Mouse (Mus musculus): ENCODE measurements at regions not wholly inside any gene's neighbourhood (a gene's known extent, or its start where the extent isn't known, plus 50 kb on each side); places are given as distances from the start of the nearest gene placed in this dataset.

DNA sequence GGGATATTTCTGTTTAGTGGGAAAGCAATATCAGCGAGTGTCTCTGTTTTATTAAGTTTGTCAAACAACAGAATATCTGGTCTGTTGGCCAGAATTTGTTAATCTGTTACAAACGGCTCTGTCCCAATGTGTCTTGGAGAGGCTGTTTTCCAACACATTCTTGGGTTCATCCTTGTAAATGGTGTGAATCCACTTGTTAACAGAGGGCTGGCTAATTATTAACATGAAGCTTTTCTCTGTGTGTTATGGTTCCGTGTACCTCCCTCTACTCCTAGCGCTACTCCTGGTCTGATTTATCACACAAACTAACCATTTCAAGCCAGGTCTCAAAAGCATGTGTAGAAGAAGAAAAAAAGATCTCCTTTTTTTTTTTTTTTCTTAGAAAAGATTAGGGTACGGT lies 60.4 kb downstream of the Pou3f3 start:
- no peak for DNase-seq (ENCODE audit: low spot score in 2 of 2)

DNA sequence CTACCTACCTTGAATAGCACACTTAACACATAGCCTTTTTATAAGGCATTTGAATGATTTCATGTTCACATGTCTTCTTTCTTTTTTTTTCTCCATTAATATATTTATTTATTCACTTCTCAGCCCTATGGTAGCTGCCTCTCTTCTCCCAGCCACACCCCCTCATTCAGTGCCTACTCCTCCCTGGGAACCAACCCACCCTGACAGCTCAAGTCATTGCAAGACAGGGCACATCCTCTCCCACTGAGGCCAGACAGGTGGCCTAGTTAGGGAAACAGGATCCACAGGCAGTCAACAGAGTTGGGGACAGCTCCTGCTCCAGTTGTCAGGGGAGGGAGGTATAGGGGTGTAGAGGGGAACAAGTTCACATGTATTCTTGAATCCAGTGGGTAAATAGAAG lies 60.9 kb downstream of the Pou3f3 start:
- no peak for DNase-seq (ENCODE audit: low spot score in 2 of 2)

DNA sequence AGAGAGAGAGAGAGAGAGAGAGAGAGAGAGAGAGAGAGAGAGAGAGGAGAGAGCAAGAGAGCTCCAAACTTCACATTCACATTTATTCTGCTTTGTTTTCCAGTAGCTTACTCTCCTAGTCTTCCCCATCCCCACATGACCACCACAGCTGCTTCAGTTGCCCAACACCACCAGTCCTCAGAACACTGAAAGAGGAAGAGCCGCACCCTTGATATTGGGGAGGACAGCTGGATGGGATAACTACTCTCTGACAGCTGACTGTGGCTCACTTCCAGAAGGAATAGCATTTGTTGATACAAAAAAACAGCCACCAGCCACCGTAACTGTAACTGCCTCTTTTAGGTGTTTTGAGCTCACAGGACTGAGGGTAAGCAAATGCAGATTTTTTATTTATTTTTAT lies 67.9 kb downstream of the Pou3f3 start:
- no peak for DNase-seq (ENCODE audit: low spot score in 2 of 2)

DNA sequence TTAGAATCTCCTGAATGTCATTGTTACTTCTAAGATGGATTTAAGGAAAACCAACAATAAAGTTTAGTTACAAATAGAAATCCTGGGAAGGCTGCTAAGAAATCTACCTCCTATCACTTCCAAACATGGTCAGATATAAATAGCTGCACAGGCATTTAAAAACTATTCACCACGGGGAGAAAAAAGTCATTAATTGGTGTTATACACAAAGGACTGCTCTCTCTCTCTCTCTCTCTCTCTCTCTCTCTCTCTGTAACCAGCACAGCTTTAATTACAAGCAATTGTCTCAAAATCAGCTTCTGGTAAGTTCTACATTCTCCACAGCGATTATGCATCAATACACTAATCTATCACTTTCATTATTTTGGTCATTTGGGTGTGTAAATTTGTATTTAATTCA lies 68.5 kb downstream of the Pou3f3 start:
- DNase-seq (ENCODE audit: low spot score in 2 of 2), result no peak

DNA sequence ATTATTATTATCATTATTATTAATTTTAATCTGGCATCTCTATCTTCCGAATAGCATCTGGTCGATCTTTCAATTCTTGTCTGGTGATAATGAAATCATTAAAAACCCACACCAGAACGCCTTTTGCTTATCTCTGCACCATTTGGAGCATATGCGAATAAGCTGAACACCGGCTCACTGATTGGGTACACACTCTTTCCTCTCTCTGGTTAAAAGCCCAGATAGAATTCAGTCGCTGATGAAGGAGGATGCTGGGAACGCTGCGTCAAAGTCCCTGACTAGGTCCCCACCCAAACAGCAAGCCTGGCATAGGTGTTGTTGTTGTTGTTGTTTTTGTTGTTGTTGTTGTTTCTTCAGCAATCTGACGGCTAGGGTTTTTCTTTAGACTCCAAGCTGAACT lies 74.5 kb downstream of the Pou3f3 start:
- no peak for DNase-seq (ENCODE audit: low spot score in 2 of 2)

DNA sequence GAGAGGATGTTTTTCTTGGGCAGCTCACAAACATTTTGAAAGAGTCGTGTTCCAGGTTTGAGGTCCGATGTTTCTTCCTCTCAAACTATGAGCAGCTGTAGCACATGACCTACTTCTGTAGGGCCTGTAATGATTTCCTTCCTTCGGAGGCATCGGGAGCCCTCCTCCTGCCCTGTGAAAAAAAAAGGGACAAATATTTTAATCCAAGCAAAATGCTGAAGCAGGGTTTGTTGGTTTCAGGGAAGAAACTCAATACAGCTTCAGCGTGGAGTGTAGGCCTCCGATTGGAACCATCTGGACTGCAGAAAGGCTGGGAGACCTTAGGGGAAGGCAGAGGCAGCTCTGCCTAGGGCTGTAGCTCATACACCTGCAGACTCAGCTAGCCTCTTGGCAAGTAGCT lies 76.4 kb downstream of the Pou3f3 start:
- no peak for DNase-seq (ENCODE audit: low spot score in 2 of 2)

DNA sequence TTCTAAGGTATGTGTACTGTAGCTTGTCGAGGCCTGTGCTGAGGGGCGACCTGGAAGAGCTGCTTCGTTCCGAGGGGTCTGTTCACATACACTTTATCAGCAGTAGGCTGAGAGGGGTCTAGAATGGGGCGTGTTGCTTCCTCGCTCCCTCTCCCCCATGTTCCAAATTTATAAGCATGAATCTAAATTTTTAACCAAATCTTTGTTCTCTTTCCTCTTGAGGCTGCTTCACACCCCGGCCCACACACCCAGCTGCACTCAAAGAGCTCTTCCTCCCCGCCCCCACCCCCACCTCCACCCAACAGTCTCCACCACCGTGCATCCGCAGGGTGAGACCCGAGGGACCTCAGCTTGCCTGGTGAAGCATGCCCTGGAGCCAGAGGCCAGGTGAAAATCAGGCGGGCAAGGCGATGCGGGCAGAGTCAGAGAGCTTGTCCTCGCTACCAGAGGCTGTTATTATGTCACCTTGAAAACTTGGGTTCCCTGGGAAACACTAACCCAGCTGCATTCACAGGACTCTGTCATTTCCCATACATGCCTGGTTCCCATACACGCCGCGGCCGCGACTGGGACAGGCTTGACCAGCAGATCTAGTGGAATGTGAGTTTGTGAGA lies 77.1 kb upstream of the Mrps9 start:
- no peak for DNase-seq (ENCODE audit: low spot score in 2 of 2)

DNA sequence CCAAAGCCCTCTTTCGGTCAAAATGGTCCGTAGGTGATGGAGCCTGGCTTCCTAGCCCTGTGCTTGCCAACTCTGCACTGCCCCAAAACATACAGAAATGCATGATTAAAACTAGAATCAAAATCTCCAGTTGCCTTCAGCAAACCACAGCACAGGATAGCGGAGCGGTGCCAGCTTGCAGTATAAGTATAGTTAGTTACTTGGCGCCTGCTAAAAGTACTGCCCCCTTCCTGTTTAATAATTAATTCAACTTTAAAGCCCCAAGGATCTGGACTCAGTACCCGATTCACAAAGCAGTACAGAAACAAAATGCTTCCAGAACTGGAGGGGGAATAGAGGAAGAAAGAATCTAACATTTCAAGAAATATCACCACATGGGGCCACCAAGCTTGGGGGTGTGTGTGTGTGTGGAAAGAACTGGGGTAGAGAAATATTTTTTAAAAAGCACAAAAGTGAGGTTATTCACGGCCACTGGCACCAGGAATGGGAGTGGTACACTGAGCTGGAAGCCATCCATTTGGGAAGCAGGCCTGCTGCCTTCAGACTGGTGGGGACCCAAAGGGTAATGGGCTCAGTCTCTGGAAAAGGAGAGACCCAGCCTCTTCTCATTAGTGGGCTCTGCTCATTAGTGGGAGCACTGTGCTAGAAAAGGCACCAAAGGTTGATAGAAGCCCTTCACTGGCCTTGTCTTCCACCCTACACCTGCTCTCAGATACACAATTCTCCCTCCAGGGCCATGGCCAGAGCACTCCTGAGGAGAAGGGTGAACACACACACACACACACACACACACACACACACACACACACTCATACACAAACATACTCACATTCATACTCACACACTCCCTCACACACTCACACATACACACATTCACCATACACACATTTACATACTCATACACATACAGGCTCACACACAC lies 75.8 kb upstream of the Mrps9 start:
- peak in 1 of 2 experiments; percentile 43 for DNase-seq (ENCODE audit: low spot score in 2 of 2)

DNA sequence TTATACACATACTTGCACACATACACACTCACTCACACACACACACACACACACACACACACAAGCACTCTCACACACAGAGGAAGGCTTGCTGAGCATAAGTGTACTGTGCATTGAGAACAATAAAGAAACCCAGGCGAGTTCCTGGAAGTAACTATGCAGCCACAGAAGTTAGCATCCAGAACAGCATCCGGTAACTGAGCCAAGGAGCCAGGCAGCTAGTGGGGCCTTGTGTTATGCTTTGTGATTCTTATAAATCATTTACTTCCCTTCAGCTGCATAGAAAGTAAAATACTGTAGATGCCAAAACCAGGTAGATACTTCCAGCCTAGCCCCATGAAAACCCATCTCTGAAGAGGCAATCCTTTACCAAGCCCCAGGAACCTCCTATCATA lies 75.1 kb upstream of the Mrps9 start:
- DNase-seq (ENCODE audit: low spot score in 2 of 2), result no peak

DNA sequence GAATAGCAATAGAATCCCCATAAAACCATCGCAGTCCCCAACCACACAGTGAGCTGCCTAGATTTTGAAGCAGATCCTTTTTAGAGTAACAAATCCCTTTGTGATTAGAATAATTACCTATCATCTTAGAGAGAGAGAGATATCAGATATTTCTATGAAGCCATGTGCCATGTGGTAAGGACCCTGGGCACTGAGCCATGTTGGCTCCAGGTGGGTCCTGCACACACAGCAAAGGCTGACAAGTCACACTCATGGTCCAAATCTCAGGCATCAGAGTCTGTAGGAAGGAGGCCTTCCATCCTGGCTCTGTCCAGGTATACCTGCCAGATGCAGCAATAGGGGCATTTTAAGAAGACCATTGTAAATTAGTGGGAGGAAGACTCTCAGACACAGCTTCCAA lies 73.6 kb upstream of the Mrps9 start:
- no peak for DNase-seq (ENCODE audit: low spot score in 2 of 2)

DNA sequence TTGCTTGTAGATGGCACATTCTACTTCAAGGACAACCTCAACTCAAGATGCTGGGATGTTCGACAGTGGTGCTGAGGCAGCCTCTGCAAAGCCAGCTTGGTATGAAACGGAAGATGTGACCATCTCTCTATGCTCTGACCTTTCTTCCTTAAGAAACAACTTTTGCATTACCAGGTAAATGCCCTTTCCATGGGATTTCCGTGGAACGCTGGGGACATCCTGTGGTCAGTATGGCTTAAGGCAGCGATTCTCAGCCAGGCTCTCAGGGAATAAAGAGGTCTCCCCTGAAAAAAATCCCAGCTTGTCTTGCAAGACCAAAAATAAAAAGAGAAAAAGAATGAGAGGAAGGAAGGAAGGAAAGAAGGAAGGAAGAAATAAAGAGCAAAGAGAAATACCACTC lies 71.3 kb upstream of the Mrps9 start:
- peak; percentile 51 to 68 for DNase-seq (ENCODE audit: low spot score in 2 of 2)

DNA sequence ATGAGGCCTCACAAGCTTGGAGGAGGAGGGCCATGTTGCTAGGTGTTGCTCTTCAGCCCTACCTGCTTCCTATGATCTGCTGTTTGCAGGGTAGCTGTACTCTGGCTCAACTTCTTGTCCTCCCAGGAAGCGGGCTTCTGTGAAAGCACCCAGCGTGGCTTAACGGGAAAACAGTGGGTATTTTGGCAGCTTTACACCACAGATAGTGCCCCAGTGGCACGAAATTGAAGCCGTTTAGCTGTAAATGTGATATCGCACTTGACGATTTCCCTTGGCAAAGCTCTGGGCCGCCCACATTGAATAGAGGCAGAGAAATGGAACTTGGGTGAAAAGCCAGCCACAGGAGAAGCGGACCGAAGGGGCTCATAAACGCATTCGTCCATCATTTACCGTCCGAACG lies 70.8 kb upstream of the Mrps9 start:
- no peak for DNase-seq (ENCODE audit: low spot score in 2 of 2)

DNA sequence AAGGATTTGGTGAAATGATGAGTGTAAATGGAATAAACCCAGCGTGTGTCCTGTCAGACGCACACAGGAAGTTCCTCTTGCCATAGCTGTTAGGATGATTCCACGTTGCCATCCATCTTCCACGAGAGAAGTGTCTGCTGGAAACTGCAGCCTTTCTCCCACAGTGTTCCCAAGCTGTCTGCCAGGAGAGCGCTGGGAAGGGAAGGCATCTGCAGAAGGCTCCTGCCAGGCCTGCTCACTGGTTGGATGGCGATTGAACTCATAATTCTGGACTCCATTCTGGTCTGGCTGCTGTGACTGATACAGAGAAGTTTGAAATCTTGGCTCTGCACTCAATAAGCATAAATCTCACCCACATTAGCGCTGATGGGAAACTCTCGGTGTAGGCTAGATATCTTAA lies 69.5 kb upstream of the Mrps9 start:
- DNase-seq (ENCODE audit: low spot score in 2 of 2), result peak in 1 of 2 experiments; percentile 39

DNA sequence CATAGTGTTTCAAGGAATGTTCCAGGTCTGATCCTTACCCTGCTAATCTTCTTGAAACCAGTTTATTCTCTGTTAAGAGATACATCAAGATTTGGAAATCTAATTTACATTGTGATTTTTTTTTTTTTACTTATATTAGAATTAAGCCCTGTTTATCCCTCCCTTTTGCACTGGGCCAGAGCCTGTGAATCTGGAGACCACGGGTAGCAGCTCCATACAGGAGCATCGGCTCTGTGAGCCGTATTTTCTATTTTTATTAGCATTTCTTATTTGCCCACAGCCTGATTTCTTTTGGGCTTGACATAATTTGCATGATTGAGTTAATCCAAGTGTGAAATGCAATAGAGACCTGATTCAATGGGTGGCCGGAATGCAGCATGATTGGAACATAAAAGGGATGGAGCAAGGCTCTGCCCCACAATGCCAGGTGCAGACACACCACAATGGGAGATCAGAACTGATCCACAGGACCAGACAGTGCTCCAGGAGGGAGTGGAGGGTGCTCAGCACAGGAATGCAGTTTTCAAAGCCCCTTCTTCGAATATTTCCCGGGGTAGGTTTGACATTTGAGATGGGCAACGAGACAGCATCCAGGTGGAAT lies 67.9 kb upstream of the Mrps9 start:
- no peak for DNase-seq (ENCODE audit: low spot score in 2 of 2)

DNA sequence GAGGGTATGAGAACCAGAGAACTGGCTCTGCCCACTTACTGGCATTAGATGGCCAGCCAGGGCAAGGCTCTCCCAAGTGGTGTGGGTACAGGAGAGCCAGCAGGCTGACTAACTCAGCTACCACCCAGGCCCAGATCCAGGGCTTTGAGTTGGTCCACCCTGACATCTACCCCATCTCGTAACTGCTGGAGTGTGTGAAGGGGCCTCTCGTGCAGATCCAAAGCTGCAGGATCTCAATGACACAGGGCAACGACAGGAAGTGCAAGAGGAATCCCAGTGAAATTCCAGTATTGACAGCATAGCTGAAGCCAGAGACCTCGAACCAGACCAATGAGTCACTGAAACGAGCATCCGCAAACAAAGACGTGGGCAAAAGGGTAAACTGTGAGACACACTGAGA lies 63.8 kb upstream of the Mrps9 start:
- DNase-seq (ENCODE audit: low spot score in 2 of 2), result no peak

DNA sequence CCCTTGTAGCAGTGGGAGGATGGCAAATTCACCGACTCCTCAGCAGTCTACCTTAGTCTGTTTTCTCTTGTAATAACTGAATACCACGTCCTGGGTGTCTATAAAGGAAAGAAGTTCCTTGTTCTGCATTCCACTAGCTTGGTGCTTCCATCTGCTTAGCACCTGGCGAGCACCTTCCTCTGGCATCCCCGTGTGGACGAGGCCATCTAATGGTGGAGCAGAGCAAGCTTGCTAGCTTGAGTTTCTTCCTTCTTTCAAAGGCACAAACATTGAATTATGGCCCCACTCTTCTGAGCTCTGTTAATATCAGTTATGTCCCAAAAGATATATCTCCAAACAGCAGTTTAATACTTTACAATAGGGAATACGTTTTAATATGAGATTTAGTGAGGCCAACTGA lies 62.6 kb upstream of the Mrps9 start:
- no peak for DNase-seq (ENCODE audit: low spot score in 2 of 2)

All from right cerebral cortex, postnatal 10 days (tissue).